Mouse (Mus musculus) ES-Bruce4 (cell line): Measurements from ENCODE around the gene Prom1.

ENCODE experiments used
- CTCF ChIP-seq: IDR thresholded peaks from one replicate; pipeline ENCODE4 v1.8.1; 2011; ENCODE audit warnings: low read depth, low read length
- EP300 ChIP-seq: IDR thresholded peaks from 2 replicates; pipeline ENCODE4 v1.6.1; 2011; ENCODE audit warnings: low read depth, low read length; ENCODE audit not compliant: insufficient read depth
- POLR2A ChIP-seq: IDR thresholded peaks from one replicate; pipeline ENCODE4 v1.8.1; 2011; ENCODE audit warnings: low read length; ENCODE audit not compliant: insufficient read depth

DNA sequence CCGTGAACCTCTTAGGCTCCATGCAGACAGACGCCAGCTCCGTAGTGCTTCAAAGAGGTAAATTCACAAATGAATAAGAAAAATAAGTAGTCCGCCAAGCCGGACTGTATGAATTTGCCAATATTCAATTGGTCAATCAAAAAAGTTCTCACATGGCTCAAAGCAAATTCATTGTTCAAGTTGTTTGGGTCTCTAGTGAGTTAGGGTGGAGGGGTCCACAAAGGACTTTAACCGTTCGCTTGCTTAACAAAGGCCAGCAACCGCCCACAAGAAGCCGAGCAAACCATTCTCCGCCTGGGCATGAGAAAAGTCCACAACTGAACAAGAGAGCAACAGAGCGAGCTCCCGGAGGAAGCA is 1.7 kb downstream of the Prom1 start:
- TF ChIP-seq CTCF = no peak
- no peak for TF ChIP-seq EP300
- TF ChIP-seq POLR2A = no peak
